Mouse (Mus musculus) T-helper 17 cell (primary cell): ENCODE measurements at regions not wholly inside any gene's neighbourhood (a gene's known extent, or its start where the extent isn't known, plus 50 kb on each side); places are given as distances from the start of the nearest gene placed in this dataset.
"Not testable (repeated sequence)": the region's sequence is repeated elsewhere in the genome, so short reads cannot be mapped to it uniquely, and the experiment has no call there.

Experiments used
- in situ Hi-C, 2 experiments: fragments of 300-600 bp; cut with MboI, MseI; formaldehyde crosslinking; loops; 1 replicate in 1 of 2; 2 replicates in 1 of 2; pipeline ENCODE4 v1.15.1; 2025; ENCODE audit warnings: high pct_unique_total_duplicates in 2 of 2

GRCm38 (mm10) chr5:101497698-101498048, 167.1 kb downstream of the Nkx6-1 start:
- in situ Hi-C loops = no loop called here

GRCm38 (mm10) chr5:101496924-101497697, 167.7 kb downstream of the Nkx6-1 start:
- in situ Hi-C loops = no loop called here

GRCm38 (mm10) chr5:101496161-101496560, 168.6 kb downstream of the Nkx6-1 start:
- in situ Hi-C loops = no loop called here

GRCm38 (mm10) chr5:101445792-101446191, 219.0 kb downstream of the Nkx6-1 start:
- in situ Hi-C loops = no loop called here

- in situ Hi-C loops = no loop called here
Measured at GRCm38 (mm10) chr5:101441782-101442181, 223.0 kb downstream of the Nkx6-1 start.

GRCm38 (mm10) chr5:101437666-101438299, 227.0 kb downstream of the Nkx6-1 start:
- in situ Hi-C loops = no loop called here

- in situ Hi-C loops = no loop called here
Measured at GRCm38 (mm10) chr5:101426067-101426771, 238.6 kb downstream of the Nkx6-1 start.

GRCm38 (mm10) chr5:101384316-101384715, 280.5 kb downstream of the Nkx6-1 start:
- in situ Hi-C loops = no loop called here

- in situ Hi-C loops = no loop called here
Measured at GRCm38 (mm10) chr5:101381361-101381760, 283.4 kb downstream of the Nkx6-1 start.

GRCm38 (mm10) chr5:101376657-101377056, 288.1 kb downstream of the Nkx6-1 start:
- in situ Hi-C loops = no loop called here

GRCm38 (mm10) chr5:101374129-101374528, 290.7 kb downstream of the Nkx6-1 start:
- in situ Hi-C loops = no loop called here

- in situ Hi-C loops = no loop called here
Measured at GRCm38 (mm10) chr5:101372204-101372603, 292.6 kb downstream of the Nkx6-1 start.

- in situ Hi-C loops = no loop called here
Measured at GRCm38 (mm10) chr5:101365364-101365763, 299.4 kb downstream of the Nkx6-1 start.

- in situ Hi-C loops = no loop called here
Measured at GRCm38 (mm10) chr5:101359986-101360385, 304.8 kb downstream of the Nkx6-1 start.

GRCm38 (mm10) chr5:101345406-101345805, 319.4 kb downstream of the Nkx6-1 start:
- in situ Hi-C loops = no loop called here

- in situ Hi-C loops = not testable (repeated sequence)
Measured at GRCm38 (mm10) chr5:101336361-101336760, 328.4 kb downstream of the Nkx6-1 start.

- in situ Hi-C loops = no loop called here
Measured at GRCm38 (mm10) chr5:101331825-101332224, 333.0 kb downstream of the Nkx6-1 start.

GRCm38 (mm10) chr5:101326122-101326521, 338.7 kb downstream of the Nkx6-1 start:
- in situ Hi-C loops = no loop called here

GRCm38 (mm10) chr5:101323041-101323950, 341.5 kb downstream of the Nkx6-1 start:
- in situ Hi-C loops = no loop called here

GRCm38 (mm10) chr5:101299986-101300385, 364.8 kb downstream of the Nkx6-1 start:
- in situ Hi-C loops = no loop called here

- in situ Hi-C loops = no loop called here
Measured at GRCm38 (mm10) chr5:101298411-101298810, 366.4 kb downstream of the Nkx6-1 start.
